Mouse (Mus musculus) heart, adult 2 months (tissue): ENCODE results near the gene Dhx9.

Experiments used
- CTCF ChIP-seq: fragments of 200-600 bp; IDR thresholded peaks from 2 replicates; pipeline ENCODE4 v1.8.1; 2022; ENCODE audit warnings: antibody characterized with exemption, mild to moderate bottlenecking, moderate library complexity
- EP300 ChIP-seq: fragments of 200-500 bp; IDR thresholded peaks from 2 replicates; pipeline ENCODE4 v1.6.1; 2011; ENCODE audit warnings: low read depth, low read length, control low read depth; ENCODE audit not compliant: insufficient read depth
- POLR2A ChIP-seq: fragments of 200-500 bp; IDR thresholded peaks from 2 replicates; pipeline ENCODE4 v1.6.1; 2011; ENCODE audit warnings: mild to moderate bottlenecking, low read depth, low read length, control low read depth; ENCODE audit not compliant: insufficient read depth

DNA sequence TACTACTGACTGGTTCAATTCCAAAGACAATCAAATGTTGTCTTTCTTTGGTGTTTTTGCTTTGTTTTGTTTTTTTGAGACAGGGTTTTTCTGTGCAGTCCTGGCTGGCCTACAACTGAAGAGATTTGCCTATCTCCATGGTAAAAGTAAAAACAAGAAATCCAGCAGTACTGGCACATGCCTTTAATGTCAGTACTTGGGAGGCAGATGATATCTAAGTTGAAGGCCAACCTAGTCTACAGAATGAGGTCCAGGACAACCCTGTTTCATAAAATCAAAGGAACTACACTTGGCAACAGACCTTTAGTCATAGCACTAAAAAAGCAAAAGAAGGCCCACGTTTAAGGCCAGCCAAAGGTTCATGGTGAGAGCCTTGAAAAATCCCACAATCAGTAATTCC lies 25.7 kb downstream of the Dhx9 start:
- TF ChIP-seq CTCF (no peak), POLR2A (no peak), EP300 (no peak)
